ENCODE assay signal across 8 mouse cellular contexts in the genomic region with DNA sequence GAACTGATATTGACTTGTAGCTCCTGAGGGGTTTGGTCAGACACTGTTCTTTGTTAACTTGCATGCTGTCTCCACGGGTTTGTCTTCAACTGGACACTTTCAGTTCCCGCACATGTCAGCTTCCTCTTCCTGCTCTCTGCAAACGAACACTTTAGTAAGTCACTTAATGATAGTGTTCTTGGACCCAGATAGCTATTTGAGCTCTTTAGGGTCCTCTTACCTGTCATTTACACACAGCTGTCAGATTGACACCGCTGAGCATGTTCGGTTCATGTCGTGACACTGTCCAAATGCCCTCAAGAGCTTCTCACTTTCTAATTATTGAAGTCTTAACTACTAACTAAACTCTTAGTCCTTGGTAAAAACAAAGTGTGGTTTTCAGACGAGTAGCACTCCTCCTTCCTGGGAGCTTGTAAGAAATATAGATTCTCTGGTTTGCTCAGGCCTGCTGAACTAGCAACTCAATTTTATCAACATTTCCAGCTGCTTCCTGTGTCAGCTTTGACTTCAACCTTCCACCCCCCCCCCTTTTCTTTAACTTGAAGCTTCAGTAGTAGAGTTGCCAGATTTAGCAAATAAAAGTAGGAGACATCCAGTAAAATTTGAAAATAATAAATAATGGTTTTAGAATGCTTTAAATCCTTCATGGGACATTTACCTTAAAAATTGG. TPM values are rescaled to one million over a fixed set of nuclear protein-coding genes. Genes with fewer than 3 reads are reported as not detected.
DNase-seq lines count a peak whose midpoint lies in the region; ATAC-seq and TF ChIP-seq lines count a peak whose summit lies in the region.

A gene (plus strand): TSS at position 620 of the 670 bp plus-strand sequence.

- no peak for DNase-seq in neural tube, embryonic 11.5 days (ENCODE audit: low spot score)
- DNase-seq in neural tube, embryonic 10.5 days (ENCODE audit: extremely low spot score, low spot score), result no peak
- no peak for DNase-seq in layer of hippocampus, postnatal 36 days
- DNase-seq in embryo, embryonic 11 days, result no peak
- DNase-seq in T-cell, adult 2 months (ENCODE audit: low spot score), result no peak

- peak within 1 kb of the TSS; percentile 94 for H3K27ac ChIP-seq in neural tube, embryonic 11.5 days (ENCODE audit: low read depth, low read length)
- H3K27ac ChIP-seq in embryonic fibroblast, embryonic 13.5 days (ENCODE audit: insufficient read depth, low read length), result peak within 1 kb of the TSS; percentile 83; the same call in 1 of the 2 replicates
- peak within 1 kb of the TSS; percentile 97 for H3K27ac ChIP-seq in heart, embryonic 15.5 days

- TF ChIP-seq POLR2A in embryonic fibroblast, embryonic 13.5 days (IDR thresholded peaks at IDR 0.05; ENCODE audit: low read depth, low read length), result no peak

- H3K4me2 ChIP-seq in neural tube, embryonic 11.5 days (ENCODE audit: low read depth), result peak within 1 kb of the TSS; percentile 27
- peak within 1 kb of the TSS; percentile 74 for H3K4me2 ChIP-seq in heart, embryonic 15.5 days

- no peak for TF ChIP-seq CTCF in embryonic fibroblast, embryonic 13.5 days (IDR thresholded peaks at IDR 0.05; ENCODE audit: borderline replicate concordance, insufficient read depth, low read length)

- H3K9ac ChIP-seq in neural tube, embryonic 11.5 days (ENCODE audit: low read length), result peak within 1 kb of the TSS; percentile 96
- H3K9ac ChIP-seq in heart, embryonic 15.5 days, result peak within 1 kb of the TSS; percentile 96

- peaks cover 7% of the 10 kb centered on the region; the same call in 1 of the 2 replicates for H3K4me1 ChIP-seq in neural tube, embryonic 11.5 days (ENCODE audit: control insufficient read depth, insufficient read depth, low read length)
- H3K4me1 ChIP-seq in embryonic fibroblast, embryonic 13.5 days (ENCODE audit: control insufficient read depth, insufficient read depth, low read length), result peaks cover 11% of the 10 kb centered on the region; the same call in 1 of the 2 replicates
- peaks cover 6% of the 10 kb centered on the region; the same call in 1 of the 2 replicates for H3K4me1 ChIP-seq in heart, embryonic 15.5 days (replicated peaks)

- H3K4me3 ChIP-seq in neural tube, embryonic 11.5 days (ENCODE audit: low read depth, low read length), result peak within 1 kb of the TSS; percentile 94
- peak within 1 kb of the TSS; percentile 90 for H3K4me3 ChIP-seq in embryonic fibroblast, embryonic 13.5 days (ENCODE audit: insufficient read depth, low read length)
- peak within 1 kb of the TSS; percentile 92 for H3K4me3 ChIP-seq in heart, embryonic 15.5 days

- no peaks in the 10 kb centered on the region for H3K27me3 ChIP-seq in neural tube, embryonic 11.5 days (ENCODE audit: control insufficient read depth, insufficient read depth, low read length)
- H3K27me3 ChIP-seq in heart, embryonic 15.5 days, result no peaks in the 10 kb centered on the region

- no peaks in the 10 kb centered on the region for H3K36me3 ChIP-seq in neural tube, embryonic 11.5 days (ENCODE audit: control insufficient read depth, insufficient read depth, low read length)
- H3K36me3 ChIP-seq in heart, embryonic 15.5 days, result no peaks in the 10 kb centered on the region; the same call in 1 of the 2 replicates

- 76% methylated on average over 7 of the region's 7 CpGs for WGBS in neural tube, embryonic 11.5 days
- 46% methylated on average over 7 of the region's 7 CpGs for WGBS in heart, embryonic 15.5 days

- ATAC-seq in neural tube, embryonic 11.5 days (ENCODE audit: insufficient read depth, low FRiP score, low TSS enrichment), result no peak
- ATAC-seq in heart, embryonic 15.5 days (replicated peaks; ENCODE audit: insufficient number of reproducible peaks, insufficient read depth, low FRiP score, low read depth), result no peak
- ATAC-seq in megakaryocyte-erythroid progenitor cell, adult 5-6 weeks (replicated peaks; ENCODE audit: low FRiP score, low TSS enrichment, poor library complexity, severe bottlenecking), result peak; percentile 48

- no peaks in the 10 kb centered on the region for H3K9me3 ChIP-seq in neural tube, embryonic 11.5 days (ENCODE audit: control insufficient read depth, low read length)
- no peaks in the 10 kb centered on the region for H3K9me3 ChIP-seq in heart, embryonic 15.5 days (replicated peaks)

RNA-seq across cellular contexts. Expression of the gene that starts here (rescaled TPM):
- 259 and 269 TPM in 2 replicates for polyA plus RNA-seq in neural tube, embryonic 11.5 days (2014; fragmentation: Nextera tagmentation; extraction: Ambion mirVana)
- polyA plus RNA-seq in embryonic fibroblast, embryonic 13.5 days (2011; ENCODE audit: insufficient read length, low read depth, missing spikeins), result 271 and 367 TPM in 2 replicates
- 203 and 207 TPM in 2 replicates for polyA plus RNA-seq in heart, embryonic 15.5 days (2015; fragmentation: Nextera tagmentation; extraction: Ambion mirVana)
- total RNA-seq in layer of hippocampus, postnatal 36 days (2021), result 100 to 1,000 TPM; 299 to 316 TPM
- total RNA-seq in megakaryocyte-erythroid progenitor cell, adult 5-6 weeks (2014; fragmentation: Nextera tagmentation), result 75.8 and 85.8 TPM in 2 replicates
- total RNA-seq in megakaryocyte-erythroid progenitor cell, adult 5-6 weeks (2017), result 190 and 260 TPM in 2 replicates
